Mouse (Mus musculus) hindbrain, postnatal 0 days (tissue): ENCODE data around the gene Cpt1a. TPM values are rescaled to one million over a fixed set of nuclear protein-coding genes. Genes with fewer than 3 reads are reported as not detected.

ENCODE experiments used
- ATAC-seq: fragments of 200-750 bp; cut with Nextera tagmentation; 2 replicates; pipeline ENCODE4 v1.8.0; 2017; ENCODE audit warnings: mild to moderate bottlenecking, moderate TSS enrichment, moderate library complexity
- DNase-seq: peaks from one replicate; pipeline ENCODE4 v3.0.0-alpha.2; 2015; ENCODE audit warnings: low spot score
- H3K27ac ChIP-seq: fragments of 300-500 bp; sonication (generic); 2 replicates; pipeline ENCODE4 v1.5.1; 2014; ENCODE audit warnings: mild to moderate bottlenecking
- H3K27me3 ChIP-seq: fragments of 300-500 bp; sonication (generic); 2 replicates; pipeline ENCODE4 v1.6.1; 2014; ENCODE audit warnings: low read length, mixed read lengths; ENCODE audit not compliant: insufficient read depth
- H3K36me3 ChIP-seq: fragments of 300-500 bp; sonication (generic); 2 replicates; pipeline ENCODE4 v1.6.1; 2014; ENCODE audit warnings: low read length, mixed read lengths; ENCODE audit not compliant: insufficient read depth
- H3K4me1 ChIP-seq: fragments of 300-500 bp; sonication (generic); 2 replicates; pipeline ENCODE4 v1.6.1; 2014; ENCODE audit warnings: antibody characterized with exemption, low read length, mixed read lengths; ENCODE audit not compliant: insufficient read depth
- H3K4me2 ChIP-seq: fragments of 300-500 bp; sonication (generic); 2 replicates; pipeline ENCODE4 v1.6.1; 2014; ENCODE audit warnings: low read depth, mild to moderate bottlenecking, low read length, moderate library complexity, mixed read lengths
- H3K4me3 ChIP-seq: fragments of 300-500 bp; sonication (generic); 2 replicates; pipeline ENCODE4 v1.5.1; 2014; ENCODE audit warnings: low read length
- H3K9ac ChIP-seq: fragments of 300-500 bp; sonication (generic); replicated peaks from 2 replicates; pipeline ENCODE4 v1.6.1; 2014; ENCODE audit warnings: mild to moderate bottlenecking, low read length, moderate library complexity, mixed read lengths
- H3K9me3 ChIP-seq: fragments of 300-500 bp; sonication (generic); 2 replicates; pipeline ENCODE4 v1.6.1; 2016; ENCODE audit warnings: low read length, mixed read lengths
- CTCF ChIP-seq: IDR thresholded peaks from 2 replicates; pipeline ENCODE4 v1.5.1; 2016; ENCODE audit warnings: antibody characterized with exemption, control low read depth, low read depth
- WGBS: fragments of 180-500 bp; shearing (Covaris S2); extraction: QIAGEN DNeasy Blood & Tissue Kit; methylation state at CpG from one replicate; pipeline ENCODE4 v1.1.7; 2014; 5-methylcytosine and 5-hydroxymethylcytosine counted together
- polyA plus RNA-seq: library from polyadenylated mRNA; unstranded; fragments of >200 nt; fragmentation: Nextera tagmentation; extraction: Ambion mirVana; gene quantifications from 2 replicates; pipeline ENCODE4 v1.2.1, GENCODE M21; 2015
- total RNA-seq: library from RNA; depleted of rRNA; stranded (reverse); fragments of >200 nt; gene quantifications from 2 replicates; pipeline ENCODE4 v1.2.3, GENCODE M21; 2014

Cpt1a gene
- total and polyA plus RNA-seq, 2 experiments from 2014 or later, result 22.4 to 31.1 TPM

- H3K4me3 ChIP-seq, result no peak overlapping the region
- TF ChIP-seq CTCF, result no peak
Measured at GRCm38 (mm10) chr19:3378614-3379013, 56.5 kb downstream of the Cpt1a start.

DNA sequence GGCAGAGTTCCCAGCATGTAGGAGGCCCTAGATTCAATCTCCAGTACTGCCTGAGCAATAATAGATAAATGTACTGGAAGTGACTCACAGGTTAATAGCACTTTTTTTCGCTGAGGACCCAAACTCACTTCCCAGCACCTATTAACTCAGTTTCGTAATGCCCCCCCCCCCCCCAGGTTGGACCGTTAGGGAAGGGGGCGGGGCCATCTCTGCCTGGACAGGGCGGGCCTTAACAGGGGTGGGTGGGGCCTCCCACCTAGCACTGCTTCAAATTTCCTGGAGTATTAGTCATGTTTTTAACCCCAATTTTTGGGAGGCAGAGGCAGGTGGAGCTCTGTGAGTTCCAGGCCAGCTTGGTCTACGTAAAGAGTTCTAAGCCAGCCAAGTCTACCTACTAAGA lies 65.9 kb downstream of the Cpt1a start:
- H3K27ac ChIP-seq, result no peak overlapping the region
- DNase-seq (no peak), ATAC-seq (no peak)
- H3K4me2 ChIP-seq, result no peak overlapping the region
- H3K36me3 ChIP-seq, result no peaks in the 10 kb centered on the region; the same call in 1 of the 2 replicates
- H3K9ac ChIP-seq, result no peak overlapping the region
- no peaks in the 10 kb centered on the region for H3K9me3 ChIP-seq
- H3K27me3 ChIP-seq, result no peaks in the 10 kb centered on the region
- H3K4me1 ChIP-seq, result peaks cover 3% of the 10 kb centered on the region; the same call in 1 of the 2 replicates
- H3K4me3 ChIP-seq, result no peak overlapping the region
- 73% methylated on average over 6 of the region's 6 CpGs for WGBS
- TF ChIP-seq CTCF, result no peak

More at GRCm38 (mm10) chr19:3378614-3379013, 56.5 kb downstream of the Cpt1a start:
- H3K27me3 ChIP-seq, result no peaks in the 10 kb centered on the region
- WGBS, result 98% methylated on average over 3 of the region's 3 CpGs
- DNase-seq (no peak), ATAC-seq (no peak)
- no peak overlapping the region for H3K27ac ChIP-seq
- no peaks in the 10 kb centered on the region for H3K9me3 ChIP-seq
- H3K9ac ChIP-seq, result no peak overlapping the region
- no peaks in the 10 kb centered on the region for H3K4me1 ChIP-seq
- H3K4me2 ChIP-seq, result no peak overlapping the region
- H3K36me3 ChIP-seq, result no peaks in the 10 kb centered on the region

DNA sequence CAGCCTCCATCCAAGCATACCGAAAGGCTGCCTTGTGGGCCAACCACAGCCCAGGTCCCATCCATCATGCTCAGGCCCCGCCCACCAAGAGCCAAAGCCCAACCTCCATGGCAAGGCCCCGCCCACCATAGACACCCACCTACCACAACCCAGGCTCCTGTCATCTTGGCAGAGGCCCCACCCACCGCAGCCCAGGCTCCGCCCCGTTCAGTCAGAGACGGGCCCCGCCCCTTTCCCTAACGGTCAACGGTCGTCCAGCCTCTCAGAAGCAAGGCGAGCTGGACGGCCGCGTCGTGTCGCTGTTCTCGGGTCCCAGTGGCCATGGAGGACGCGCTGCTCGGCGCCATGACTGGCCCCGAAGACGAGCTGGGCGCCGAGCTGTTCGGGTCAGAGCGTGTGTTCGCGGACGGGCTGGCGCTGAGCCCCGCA lies 66.5 kb downstream of the Cpt1a start, which contains the start of gene Tesmin:
TSS of gene Tesmin (plus strand) at position 229 of the 429 bp plus-strand sequence.
- DNase-seq, result peak; percentile 95
- Histone ChIP-seq H3K4me1 (peaks cover 3% of the 10 kb centered on the region; the same call in 1 of the 2 replicates), H3K4me3 (peak within 1 kb of the TSS; percentile 46), H3K9ac (peak within 1 kb of the TSS; percentile 57), H3K9me3 (no peaks in the 10 kb centered on the region), H3K36me3 (no peaks in the 10 kb centered on the region; the same call in 1 of the 2 replicates), H3K4me2 (peak within 1 kb of the TSS; percentile 77), H3K27ac (peak within 1 kb of the TSS; percentile 74), H3K27me3 (no peaks in the 10 kb centered on the region)
- ATAC-seq, result peak; percentile 95
- TF ChIP-seq CTCF, result peak; percentile 69
- 2% methylated on average over 33 of the region's 33 CpGs for WGBS

DNA sequence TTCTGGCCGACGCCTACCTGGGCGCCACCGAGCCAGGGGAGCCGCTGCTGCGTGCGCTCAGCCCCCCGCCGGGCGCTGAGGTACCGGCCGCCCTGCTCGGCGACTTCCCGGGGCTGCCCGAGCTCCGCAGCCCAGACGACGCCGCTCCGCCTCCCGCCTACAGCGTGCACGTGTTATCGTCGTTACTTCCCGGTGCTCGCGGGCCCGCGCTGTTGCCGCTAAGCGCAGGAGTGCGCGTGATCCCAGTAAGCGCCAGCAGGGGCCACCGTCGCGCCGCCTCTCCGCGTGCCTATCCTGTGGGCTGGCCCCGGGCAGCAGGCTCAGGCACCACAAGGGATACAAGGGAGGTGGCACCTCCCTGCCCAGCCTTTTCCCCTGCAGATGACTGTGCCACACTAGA lies 67.0 kb downstream of the Cpt1a start:
- Histone ChIP-seq H3K4me2 (peak overlapping the region; percentile 77), H3K4me3 (peak overlapping the region; percentile 46), H3K36me3 (no peaks in the 10 kb centered on the region; the same call in 1 of the 2 replicates), H3K27me3 (no peaks in the 10 kb centered on the region), H3K9ac (peak overlapping the region; percentile 57), H3K9me3 (no peaks in the 10 kb centered on the region), H3K27ac (peak overlapping the region; percentile 74), H3K4me1 (peaks cover 3% of the 10 kb centered on the region; the same call in 1 of the 2 replicates)
- peak; percentile 80 for TF ChIP-seq CTCF
- DNase-seq (peak; percentile 90), ATAC-seq (peak; percentile 93)
- WGBS, result under 1% methylated on average over 43 of the region's 43 CpGs

GRCm38 (mm10) chr19:3392384-3392783 lies 70.2 kb downstream of the Cpt1a start:
- no peaks in the 10 kb centered on the region for H3K36me3 ChIP-seq
- DNase-seq (no peak), ATAC-seq (no peak)
- H3K9me3 ChIP-seq, result no peaks in the 10 kb centered on the region
- H3K27me3 ChIP-seq, result no peaks in the 10 kb centered on the region
- no peak for TF ChIP-seq CTCF
- no peak overlapping the region for H3K4me3 ChIP-seq
- no peak overlapping the region for H3K9ac ChIP-seq
- 96% methylated on average over 1 of the region's 1 CpGs for WGBS
- no peak overlapping the region for H3K4me2 ChIP-seq
- H3K27ac ChIP-seq, result no peak overlapping the region
- peaks cover 3% of the 10 kb centered on the region; the same call in 1 of the 2 replicates for H3K4me1 ChIP-seq

- Histone ChIP-seq H3K9me3 (no peaks in the 10 kb centered on the region), H3K4me3 (no peak overlapping the region), H3K4me1 (peaks cover 2% of the 10 kb centered on the region; the same call in 1 of the 2 replicates), H3K9ac (no peak overlapping the region), H3K27me3 (no peaks in the 10 kb centered on the region), H3K36me3 (no peaks in the 10 kb centered on the region), H3K4me2 (no peak overlapping the region), H3K27ac (no peak overlapping the region)
- WGBS, result 82% methylated on average over 3 of the region's 3 CpGs
- ATAC-seq (no peak), DNase-seq (no peak)
- no peak for TF ChIP-seq CTCF
Measured at GRCm38 (mm10) chr19:3394216-3394615, 72.1 kb downstream of the Cpt1a start.

GRCm38 (mm10) chr19:3400057-3400456 lies 77.9 kb downstream of the Cpt1a start:
- H3K9me3 ChIP-seq, result no peaks in the 10 kb centered on the region
- H3K4me3 ChIP-seq, result no peak overlapping the region
- no peaks in the 10 kb centered on the region for H3K4me1 ChIP-seq
- WGBS, result 89% methylated on average over 4 of the region's 4 CpGs
- TF ChIP-seq CTCF, result no peak
- H3K9ac ChIP-seq, result no peak overlapping the region
- no peaks in the 10 kb centered on the region for H3K36me3 ChIP-seq
- ATAC-seq (no peak), DNase-seq (no peak)
- H3K4me2 ChIP-seq, result no peak overlapping the region
- H3K27me3 ChIP-seq, result no peaks in the 10 kb centered on the region
- H3K27ac ChIP-seq, result no peak overlapping the region
